Mouse (Mus musculus) 3134 (cell line): ENCODE results near the gene Pi16.

Experiments used
- DNase-seq: peaks from one replicate; pipeline ENCODE4 v3.0.0-alpha.2; 2011; ENCODE audit warnings: low spot score; ENCODE audit not compliant: insufficient read length; ENCODE audit errors: extremely low read depth

The Pi16 gene

GRCm38 (mm10) chr17:29303087-29303486, 14.4 kb upstream of the Pi16 start:
- DNase-seq, result no peak

GRCm38 (mm10) chr17:29303856-29304255, 13.6 kb upstream of the Pi16 start:
- no peak for DNase-seq

GRCm38 (mm10) chr17:29304376-29305057, 13.0 kb upstream of the Pi16 start:
- no peak for DNase-seq

GRCm38 (mm10) chr17:29305058-29305806, 12.2 kb upstream of the Pi16 start:
- no peak for DNase-seq

GRCm38 (mm10) chr17:29305871-29306270, 11.6 kb upstream of the Pi16 start:
- DNase-seq, result no peak

- DNase-seq, result no peak
Measured at GRCm38 (mm10) chr17:29310056-29310623, 7.3 kb upstream of the Pi16 start.

GRCm38 (mm10) chr17:29311602-29312001, 5.9 kb upstream of the Pi16 start:
- no peak for DNase-seq

GRCm38 (mm10) chr17:29312082-29312481, 5.4 kb upstream of the Pi16 start:
- DNase-seq, result no peak

- no peak for DNase-seq
Measured at GRCm38 (mm10) chr17:29313300-29313699, 4.2 kb upstream of the Pi16 start.

- peak; percentile 58 for DNase-seq
Measured at GRCm38 (mm10) chr17:29315672-29316465, 1.6 kb upstream of the Pi16 start.

- DNase-seq, result peak; percentile 64
Measured at GRCm38 (mm10) chr17:29316891-29317290, 589 bp upstream of the Pi16 start.

- DNase-seq, result no peak
Measured at GRCm38 (mm10) chr17:29318731-29319250, 1.3 kb downstream of the Pi16 start.

- DNase-seq, result no peak
Measured at GRCm38 (mm10) chr17:29319476-29319875, 2.0 kb downstream of the Pi16 start.

GRCm38 (mm10) chr17:29319881-29320639, 2.6 kb downstream of the Pi16 start:
- no peak for DNase-seq

- DNase-seq, result no peak
Measured at GRCm38 (mm10) chr17:29321765-29322602, 4.5 kb downstream of the Pi16 start.

GRCm38 (mm10) chr17:29322603-29322962, 5.1 kb downstream of the Pi16 start:
- no peak for DNase-seq

- no peak for DNase-seq
Measured at GRCm38 (mm10) chr17:29323625-29324024, 6.1 kb downstream of the Pi16 start.

- no peak for DNase-seq
Measured at GRCm38 (mm10) chr17:29325831-29326230, 8.4 kb downstream of the Pi16 start.
